Mouse (Mus musculus) MEL (cell line): ENCODE measurements around the gene Foxa2.

Experiments used
- BHLHE40 ChIP-seq: IDR thresholded peaks from 2 replicates; pipeline ENCODE4 v1.6.1; 2012; ENCODE audit warnings: low read depth, mild to moderate bottlenecking, inconsistent platforms, low read length, improper control_type of control experiment, borderline replicate concordance
- KAT2A ChIP-seq: conservative IDR thresholded peaks from 2 replicates; pipeline ENCODE4 v1.6.1; 2012; ENCODE audit warnings: low read depth, low read length, improper control_type of control experiment, inconsistent platforms
- USF2 ChIP-seq, 2 experiments: IDR thresholded peaks; 2 replicates each; pipeline ENCODE4 v1.6.1; 2011 to 2012; ENCODE audit warnings: improper control_type of control experiment in 2 of 2, low read length in 2 of 2, borderline replicate concordance in 1 of 2, inconsistent platforms in 1 of 2, low read depth in 1 of 2, mild to moderate bottlenecking in 1 of 2; ENCODE audit not compliant: insufficient read depth in 1 of 2

DNA sequence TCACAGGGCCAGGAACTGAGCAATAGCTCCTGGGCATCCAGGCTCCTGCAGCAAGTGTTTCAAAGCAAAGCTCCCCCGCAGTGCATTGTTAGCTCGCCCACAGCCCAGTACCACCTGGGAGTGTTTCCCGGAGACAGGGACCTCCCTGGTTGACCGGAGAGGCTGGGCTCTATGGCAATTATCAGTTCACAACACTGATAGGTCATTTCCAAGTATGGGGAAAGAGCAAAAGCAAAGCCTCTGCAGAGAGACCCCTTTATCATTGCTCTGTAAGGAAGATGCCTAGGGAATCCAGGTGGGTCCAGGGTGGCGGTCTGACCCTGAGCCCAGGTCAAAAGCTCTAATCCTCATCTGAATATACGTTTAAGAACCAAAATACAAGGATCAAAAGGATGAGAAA lies 6.6 kb upstream of the Foxa2 start:
- TF ChIP-seq BHLHE40 (no peak), USF2 (IDR thresholded peaks at IDR 0.05; ENCODE audit: borderline replicate concordance in 1 of 2, insufficient read depth in 1 of 2, low read depth in 1 of 2, low read length in 2 of 2) (no peak), KAT2A (no peak)
